Mouse (Mus musculus) liver, embryonic 15.5 days (tissue): ENCODE results near the gene Arid3b. TPM values are rescaled to one million over a fixed set of nuclear protein-coding genes. Genes with fewer than 3 reads are reported as not detected.
"Not testable (repeated sequence)": the region's sequence is repeated elsewhere in the genome, so short reads cannot be mapped to it uniquely, and the experiment has no call there.

Experiments
- ATAC-seq: fragments of 200-750 bp; cut with Nextera tagmentation; 2 replicates; pipeline ENCODE4 v1.8.0; 2017; ENCODE audit warnings: moderate number of reproducible peaks, mild to moderate bottlenecking, moderate library complexity; ENCODE audit not compliant: insufficient read depth
- H3K27ac ChIP-seq: fragments of 300-500 bp; sonication (generic); replicated peaks from 2 replicates; pipeline ENCODE4 v1.5.1; 2015; ENCODE audit warnings: mild to moderate bottlenecking, inconsistent platforms
- H3K27me3 ChIP-seq: fragments of 300-500 bp; sonication (generic); 2 replicates; pipeline ENCODE4 v1.6.1; 2015; ENCODE audit warnings: mild to moderate bottlenecking, inconsistent platforms
- H3K36me3 ChIP-seq: fragments of 300-500 bp; sonication (generic); replicated peaks from 2 replicates; pipeline ENCODE4 v1.6.1; 2015; ENCODE audit warnings: moderate library complexity, mild to moderate bottlenecking, inconsistent platforms
- H3K4me1 ChIP-seq: fragments of 300-500 bp; sonication (generic); replicated peaks from 2 replicates; pipeline ENCODE4 v1.6.1; 2015; ENCODE audit warnings: inconsistent platforms
- H3K4me2 ChIP-seq: fragments of 300-500 bp; sonication (generic); 2 replicates; pipeline ENCODE4 v1.6.1; 2015; ENCODE audit warnings: moderate library complexity, mild to moderate bottlenecking, inconsistent platforms
- H3K4me3 ChIP-seq: fragments of 300-500 bp; sonication (generic); replicated peaks from 2 replicates; pipeline ENCODE4 v1.5.1; 2015; ENCODE audit warnings: mild to moderate bottlenecking, inconsistent platforms
- H3K9ac ChIP-seq: fragments of 300-500 bp; sonication (generic); 2 replicates; pipeline ENCODE4 v1.6.1; 2015; ENCODE audit warnings: moderate library complexity, mild to moderate bottlenecking, inconsistent platforms
- H3K9me3 ChIP-seq: fragments of 300-500 bp; sonication (generic); replicated peaks from 2 replicates; pipeline ENCODE4 v1.6.1; 2016; ENCODE audit warnings: inconsistent platforms
- WGBS: fragments of 180-500 bp; shearing (Covaris S2); methylation state at CpG from one replicate; pipeline ENCODE4 v1.1.7; 2015; ENCODE audit warnings: mixed read lengths; ENCODE audit not compliant: insufficient replicate concordance; 5-methylcytosine and 5-hydroxymethylcytosine counted together
- polyA plus RNA-seq: library from polyadenylated mRNA; unstranded; fragments of >200 nt; fragmentation: Nextera tagmentation; extraction: Ambion mirVana; gene quantifications from 2 replicates; pipeline ENCODE4 v1.2.1, GENCODE M21; 2015

The Arid3b gene
- 10.5 and 11.3 TPM in 2 replicates for polyA plus RNA-seq

DNA sequence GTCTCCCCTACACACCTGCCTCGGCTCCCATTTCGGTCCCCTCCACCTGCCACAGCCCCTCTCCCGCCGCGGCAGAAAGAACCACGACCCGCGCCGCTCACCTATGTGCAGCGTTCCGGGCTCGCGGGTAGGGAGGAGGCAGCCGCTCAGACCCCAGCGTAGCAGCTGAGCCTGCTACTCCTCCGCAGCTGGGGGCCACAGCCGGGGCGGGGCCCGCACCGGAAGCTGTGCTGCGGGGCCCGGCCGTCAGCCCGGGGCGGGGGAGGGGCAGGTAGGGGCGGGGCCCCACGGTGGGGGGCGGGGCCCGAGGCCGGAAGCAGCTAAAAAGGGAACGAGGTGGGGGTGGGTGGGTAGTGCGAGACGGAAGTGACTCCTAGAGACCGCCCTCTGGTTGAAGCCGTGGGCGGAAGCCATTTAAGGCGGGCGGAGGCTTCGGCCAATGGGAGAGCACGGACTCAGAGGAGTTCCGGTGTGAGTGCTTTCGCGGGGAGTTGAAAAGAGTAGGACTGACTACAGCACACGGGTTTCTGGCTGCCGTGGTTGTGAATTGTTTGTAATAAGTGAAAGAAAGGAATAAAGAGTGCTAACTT is at the start of gene Arid3b:
Gene Arid3b, minus strand, starts transcription at position 213 of the 590 bp plus-strand sequence.
- peaks cover 62% of the 10 kb centered on the region for H3K4me1 ChIP-seq
- under 1% methylated on average over 44 of the region's 45 CpGs for WGBS
- peak within 1 kb of the TSS; percentile 86 for H3K27ac ChIP-seq
- H3K4me3 ChIP-seq = peak within 1 kb of the TSS; percentile 95
- peak within 1 kb of the TSS; percentile 82 for H3K4me2 ChIP-seq
- H3K27me3 ChIP-seq = no peaks in the 10 kb centered on the region
- H3K36me3 ChIP-seq = peaks cover 8% of the 10 kb centered on the region
- H3K9ac ChIP-seq = peak within 1 kb of the TSS; percentile 93
- no peaks in the 10 kb centered on the region for H3K9me3 ChIP-seq
- ATAC-seq = peak; percentile 99

GRCm38 (mm10) chr9:57883413-57883812 is 46.8 kb upstream of the Arid3b start:
- 49% methylated on average over 1 of the region's 1 CpGs for WGBS
- no peaks in the 10 kb centered on the region for H3K9me3 ChIP-seq
- H3K4me1 ChIP-seq = no peaks in the 10 kb centered on the region
- H3K4me3 ChIP-seq = no peak overlapping the region
- no peak for ATAC-seq
- no peak overlapping the region for H3K9ac ChIP-seq
- H3K27ac ChIP-seq = no peak overlapping the region
- no peaks in the 10 kb centered on the region; the same call in 1 of the 2 replicates for H3K27me3 ChIP-seq
- no peak overlapping the region for H3K4me2 ChIP-seq
- no peaks in the 10 kb centered on the region for H3K36me3 ChIP-seq

DNA sequence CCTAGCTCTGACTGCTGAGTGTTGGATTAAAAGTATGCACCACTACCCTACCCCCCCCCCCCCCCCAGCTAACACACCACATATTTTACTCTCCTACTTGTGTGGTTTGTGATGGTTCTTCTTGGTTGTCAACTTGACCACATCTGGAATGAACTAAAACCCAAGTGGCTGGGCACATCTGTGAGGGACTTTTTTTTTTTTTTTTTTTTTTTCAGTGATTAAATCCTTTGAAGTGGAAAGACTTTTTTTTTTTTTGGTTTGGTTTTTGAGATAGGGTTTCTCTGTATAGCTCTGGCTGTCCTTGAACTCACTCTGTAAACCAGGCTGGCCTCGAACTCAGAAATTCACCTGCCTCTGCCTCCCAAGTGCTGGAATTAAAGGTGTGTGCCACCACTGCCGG is 45.2 kb upstream of the Arid3b start:
- ATAC-seq, H3K27me3 ChIP-seq: not testable (repeated sequence)

DNA sequence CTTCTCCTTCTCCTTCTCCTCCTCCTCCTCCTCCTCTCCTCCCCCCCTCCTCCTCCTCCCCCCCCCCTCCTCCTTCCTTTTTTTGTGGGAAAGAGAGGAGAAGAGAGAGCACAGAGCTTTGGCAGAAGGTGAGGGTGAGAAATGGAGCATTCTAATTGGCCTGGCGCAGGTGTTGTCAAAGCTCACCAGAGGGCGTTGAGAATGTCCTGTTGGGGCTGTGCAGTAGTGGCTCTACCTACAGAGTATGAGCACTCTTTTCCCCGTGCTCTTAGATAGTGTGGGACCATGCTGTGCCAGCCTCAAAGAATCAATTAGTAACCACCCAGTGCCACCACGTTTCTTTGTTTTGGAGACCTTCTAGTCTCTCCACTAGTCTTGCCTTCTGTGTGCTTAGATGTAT is 43.7 kb upstream of the Arid3b start:
- 18% methylated on average over 4 of the region's 4 CpGs for WGBS
- H3K4me3 ChIP-seq = no peak overlapping the region
- H3K27ac ChIP-seq = no peak overlapping the region
- H3K9me3 ChIP-seq = no peaks in the 10 kb centered on the region
- no peaks in the 10 kb centered on the region for H3K36me3 ChIP-seq
- H3K27me3 ChIP-seq = no peaks in the 10 kb centered on the region; the same call in 1 of the 2 replicates
- H3K4me2 ChIP-seq = no peak overlapping the region
- H3K4me1 ChIP-seq = no peaks in the 10 kb centered on the region
- H3K9ac ChIP-seq = no peak overlapping the region
- ATAC-seq = no peak

More for the DNA sequence above, 45.2 kb upstream of the Arid3b start:
- H3K36me3 ChIP-seq, H3K4me3 ChIP-seq, H3K4me1 ChIP-seq, H3K4me2 ChIP-seq, H3K9ac ChIP-seq, H3K27ac ChIP-seq, H3K9me3 ChIP-seq: not testable (repeated sequence)
- 68% methylated on average over 2 of the region's 2 CpGs for WGBS

GRCm38 (mm10) chr9:57879213-57879612 is 42.6 kb upstream of the Arid3b start:
- 25% methylated on average over 3 of the region's 3 CpGs for WGBS
- Histone ChIP-seq H3K4me2 (no peak overlapping the region), H3K4me1 (no peaks in the 10 kb centered on the region), H3K9me3 (no peaks in the 10 kb centered on the region), H3K36me3 (no peaks in the 10 kb centered on the region), H3K27me3 (no peaks in the 10 kb centered on the region; the same call in 1 of the 2 replicates), H3K9ac (no peak overlapping the region), H3K4me3 (no peak overlapping the region), H3K27ac (no peak overlapping the region)
- ATAC-seq = no peak

GRCm38 (mm10) chr9:57874994-57875393 is 38.4 kb upstream of the Arid3b start:
- no peak for ATAC-seq
- Histone ChIP-seq H3K9me3 (no peaks in the 10 kb centered on the region), H3K4me1 (no peaks in the 10 kb centered on the region), H3K4me3 (no peak overlapping the region), H3K27me3 (no peaks in the 10 kb centered on the region), H3K9ac (no peak overlapping the region), H3K4me2 (no peak overlapping the region), H3K27ac (no peak overlapping the region), H3K36me3 (no peaks in the 10 kb centered on the region)
- WGBS = 39% methylated on average over 3 of the region's 3 CpGs

GRCm38 (mm10) chr9:57874134-57874533 is 37.5 kb upstream of the Arid3b start:
- Histone ChIP-seq H3K9me3 (no peaks in the 10 kb centered on the region), H3K27ac (no peak overlapping the region), H3K4me3 (no peak overlapping the region), H3K27me3 (no peaks in the 10 kb centered on the region), H3K9ac (no peak overlapping the region), H3K4me2 (no peak overlapping the region), H3K4me1 (no peaks in the 10 kb centered on the region), H3K36me3 (no peaks in the 10 kb centered on the region)
- ATAC-seq = no peak
- 55% methylated on average over 5 of the region's 5 CpGs for WGBS

GRCm38 (mm10) chr9:57870273-57870816 is 33.8 kb upstream of the Arid3b start:
- WGBS = 23% methylated on average over 2 of the region's 2 CpGs
- ATAC-seq = no peak
- Histone ChIP-seq H3K27me3 (peaks cover 7% of the 10 kb centered on the region; the same call in 1 of the 2 replicates), H3K4me2 (no peak overlapping the region), H3K9me3 (no peaks in the 10 kb centered on the region), H3K27ac (no peak overlapping the region), H3K9ac (no peak overlapping the region), H3K4me3 (no peak overlapping the region), H3K36me3 (no peaks in the 10 kb centered on the region), H3K4me1 (no peaks in the 10 kb centered on the region)

DNA sequence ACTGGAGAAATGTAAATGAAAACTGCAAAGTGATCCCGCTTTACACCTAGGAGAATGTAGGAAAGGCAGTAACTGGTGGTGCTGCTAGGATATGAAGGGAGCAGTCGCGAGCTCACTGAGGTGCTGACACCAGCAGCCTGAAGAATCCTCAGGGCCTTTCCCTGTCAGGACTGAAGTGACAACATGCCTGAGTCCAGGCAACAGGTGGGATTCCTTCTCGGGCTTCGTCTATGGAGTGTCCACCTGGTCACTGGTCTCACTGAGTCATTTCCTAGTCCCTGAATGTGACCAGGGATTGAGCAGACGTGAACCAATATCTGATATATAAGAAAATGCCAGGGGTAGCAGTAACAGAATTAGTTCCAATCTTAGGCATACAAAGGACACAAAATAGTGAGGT is 32.2 kb upstream of the Arid3b start:
- no peaks in the 10 kb centered on the region for H3K36me3 ChIP-seq
- H3K9ac ChIP-seq = no peak overlapping the region
- H3K27ac ChIP-seq = no peak overlapping the region
- WGBS = 58% methylated on average over 6 of the region's 6 CpGs
- H3K4me3 ChIP-seq = no peak overlapping the region
- peaks cover 10% of the 10 kb centered on the region; the same call in 1 of the 2 replicates for H3K27me3 ChIP-seq
- H3K4me1 ChIP-seq = no peaks in the 10 kb centered on the region
- no peaks in the 10 kb centered on the region for H3K9me3 ChIP-seq
- no peak overlapping the region for H3K4me2 ChIP-seq
- ATAC-seq = no peak

GRCm38 (mm10) chr9:57867880-57868279 is 31.3 kb upstream of the Arid3b start:
- Histone ChIP-seq H3K36me3 (no peaks in the 10 kb centered on the region), H3K4me1 (no peaks in the 10 kb centered on the region), H3K4me2 (no peak overlapping the region), H3K4me3 (no peak overlapping the region), H3K27me3 (peaks cover 11% of the 10 kb centered on the region; the same call in 1 of the 2 replicates), H3K9ac (no peak overlapping the region), H3K27ac (no peak overlapping the region), H3K9me3 (no peaks in the 10 kb centered on the region)
- 73% methylated on average over 5 of the region's 5 CpGs for WGBS
- no peak for ATAC-seq

GRCm38 (mm10) chr9:57867236-57867635 is 30.6 kb upstream of the Arid3b start:
- 71% methylated on average over 4 of the region's 4 CpGs for WGBS
- no peaks in the 10 kb centered on the region for H3K36me3 ChIP-seq
- no peak overlapping the region for H3K4me2 ChIP-seq
- ATAC-seq = no peak
- H3K4me3 ChIP-seq = no peak overlapping the region
- H3K4me1 ChIP-seq = no peaks in the 10 kb centered on the region
- peaks cover 16% of the 10 kb centered on the region; the same call in 1 of the 2 replicates for H3K27me3 ChIP-seq
- no peak overlapping the region for H3K9ac ChIP-seq
- H3K27ac ChIP-seq = no peak overlapping the region
- H3K9me3 ChIP-seq = no peaks in the 10 kb centered on the region
